Mouse (Mus musculus) ES-E14 (cell line): ENCODE measurements at regions not wholly inside any gene's neighbourhood (a gene's known extent, or its start where the extent isn't known, plus 50 kb on each side); places are given as distances from the start of the nearest gene placed in this dataset.

Experiments
- DNase-seq: peaks from one replicate; pipeline ENCODE4 v3.0.0-alpha.2; 2013; ENCODE audit warnings: low read depth, low spot score
- H3K27ac ChIP-seq: 2 replicates; pipeline ENCODE4 v1.5.1; 2012; ENCODE audit warnings: low read depth, mild to moderate bottlenecking, low read length, moderate library complexity, mixed read lengths; ENCODE audit not compliant: poor library complexity, insufficient read depth, severe bottlenecking
- H3K36me3 ChIP-seq: 2 replicates; pipeline ENCODE4 v1.6.1; 2012; ENCODE audit warnings: mild to moderate bottlenecking, low read length, moderate library complexity, mixed read lengths; ENCODE audit not compliant: control insufficient read depth, poor library complexity, insufficient read depth, severe bottlenecking
- H3K4me1 ChIP-seq, 2 experiments: fragments of 150-350 bp in 1 of 2; sonication (generic) in 1 of 2; 2 replicates each; pipeline ENCODE4 v1.6.1; 2012; ENCODE audit warnings: low read length in 2 of 2, mild to moderate bottlenecking in 1 of 2, mixed read lengths in 1 of 2; ENCODE audit not compliant: control insufficient read depth in 2 of 2, insufficient read depth in 2 of 2, poor library complexity in 1 of 2
- H3K4me3 ChIP-seq, 2 experiments: fragments of 150-350 bp in 1 of 2; sonication (generic) in 1 of 2; 2 replicates each; pipeline ENCODE4 v1.5.1; 2012; ENCODE audit warnings: low read length in 2 of 2, low read depth in 1 of 2, mild to moderate bottlenecking in 1 of 2, mixed read lengths in 1 of 2; ENCODE audit not compliant: insufficient read depth in 1 of 2, poor library complexity in 1 of 2, severe bottlenecking in 1 of 2
- H3K9ac ChIP-seq: 2 replicates; pipeline ENCODE4 v1.6.1; 2012; ENCODE audit warnings: low read depth, mild to moderate bottlenecking, low read length, mixed read lengths; ENCODE audit not compliant: poor library complexity, insufficient read depth, severe bottlenecking
- H3K9me3 ChIP-seq: fragments of 150-350 bp; sonication (generic); 2 replicates; pipeline ENCODE4 v1.6.1; 2012; ENCODE audit warnings: low read depth, mild to moderate bottlenecking, low read length; ENCODE audit not compliant: control insufficient read depth, insufficient read depth
- CHD2 ChIP-seq: IDR thresholded peaks from 2 replicates; pipeline ENCODE4 v1.6.1; 2014; ENCODE audit warnings: mild to moderate bottlenecking, low read depth, low read length, inconsistent platforms
- HCFC1 ChIP-seq: IDR thresholded peaks from 2 replicates; pipeline ENCODE4 v1.6.1; 2012; ENCODE audit warnings: low read length, inconsistent platforms, borderline replicate concordance; ENCODE audit not compliant: insufficient read depth
- MAFK ChIP-seq: IDR thresholded peaks from 2 replicates; pipeline ENCODE4 v1.6.1; 2014; ENCODE audit warnings: mild to moderate bottlenecking, low read depth, low read length, inconsistent platforms; ENCODE audit not compliant: insufficient read depth
- ZC3H11A ChIP-seq: IDR thresholded peaks from 2 replicates; pipeline ENCODE4 v1.6.1; 2012; ENCODE audit warnings: low read depth, mild to moderate bottlenecking, inconsistent platforms, low read length, borderline replicate concordance
- ZNF384 ChIP-seq: IDR thresholded peaks from 2 replicates; pipeline ENCODE4 v1.6.1; 2012; ENCODE audit warnings: low read depth, low read length, inconsistent platforms
- in situ Hi-C, 2 experiments: fragments of 600-800 bp; cut with MboI; formaldehyde crosslinking; loops; one replicate each; pipeline ENCODE4 v1.15.1; 2025; ENCODE audit warnings: low sequenced_read_pairs in 2 of 2, inconsistent platforms in 1 of 2; ENCODE audit not compliant: unreplicated experiment in 2 of 2

DNA sequence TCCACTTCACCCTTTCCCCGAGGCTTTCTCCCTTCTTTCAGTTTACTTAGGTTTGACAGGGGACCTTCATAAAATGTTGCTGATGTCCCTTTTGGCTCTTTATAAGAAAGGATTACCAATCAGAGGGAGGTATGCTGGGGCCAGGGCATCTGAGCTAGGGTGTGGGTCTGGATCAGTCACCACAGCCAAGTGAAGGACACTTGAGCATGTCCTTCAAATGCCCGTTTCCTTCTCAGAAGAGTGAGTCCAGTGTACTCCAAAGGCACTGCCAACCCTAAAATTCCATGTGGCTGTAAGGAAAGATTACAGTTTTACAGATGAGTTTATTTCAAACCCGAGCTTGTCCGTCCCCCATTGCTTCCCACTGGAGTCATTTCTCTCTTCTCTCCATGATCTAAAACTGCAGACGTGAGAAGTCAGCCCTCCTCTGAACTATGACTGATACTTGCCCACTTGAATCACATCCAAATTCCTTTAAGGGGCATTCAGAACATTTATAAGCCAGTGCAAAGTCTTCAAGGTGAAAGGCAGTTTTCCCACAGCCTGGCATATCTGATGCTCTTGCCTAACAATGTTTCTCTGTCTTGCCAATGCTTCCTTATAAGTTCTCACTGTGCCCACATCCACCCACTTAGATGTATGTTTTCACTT lies 321.8 kb upstream of the Fam241a start:
- no peak overlapping the region for H3K4me3 ChIP-seq
- no peak overlapping the region for H3K27ac ChIP-seq
- no peak for DNase-seq
- in situ Hi-C loops: no loop called here
- H3K9ac ChIP-seq: no peak overlapping the region
- H3K4me1 ChIP-seq: no peaks in the 10 kb centered on the region
- no peaks in the 10 kb centered on the region for H3K36me3 ChIP-seq
- TF ChIP-seq CHD2: no peak
- TF ChIP-seq MAFK: no peak
- TF ChIP-seq ZC3H11A: no peak
- TF ChIP-seq ZNF384: no peak
- no peak for TF ChIP-seq HCFC1
- no peaks in the 10 kb centered on the region for H3K9me3 ChIP-seq

DNA sequence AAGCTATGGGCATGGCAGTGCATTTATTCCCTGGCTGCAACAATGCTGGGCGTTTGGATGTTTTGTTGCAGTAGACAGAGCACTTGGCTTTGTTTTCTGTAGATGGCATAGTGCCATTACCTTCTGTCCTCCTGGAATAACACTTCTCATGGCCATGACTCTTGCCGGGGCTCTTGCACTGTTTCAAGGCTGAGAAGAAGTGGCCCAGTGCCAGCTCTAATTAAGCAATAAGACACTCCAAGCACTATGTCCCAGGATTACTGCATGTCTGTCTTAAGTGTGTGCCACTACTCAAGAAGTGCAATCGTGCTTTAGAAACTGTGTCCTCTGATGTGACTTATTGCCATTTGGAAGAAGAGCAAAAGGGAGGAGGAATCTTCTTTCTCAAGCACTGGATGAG lies 316.1 kb upstream of the Fam241a start:
- Histone ChIP-seq H3K4me1 (no peaks in the 10 kb centered on the region), H3K27ac (no peak overlapping the region), H3K9ac (no peak overlapping the region), H3K9me3 (no peaks in the 10 kb centered on the region), H3K36me3 (no peaks in the 10 kb centered on the region), H3K4me3 (no peak overlapping the region)
- no peak for DNase-seq
- in situ Hi-C loops: no loop called here
- TF ChIP-seq ZNF384: no peak
- TF ChIP-seq CHD2: no peak
- no peak for TF ChIP-seq MAFK
- no peak for TF ChIP-seq ZC3H11A
- TF ChIP-seq HCFC1: no peak

DNA sequence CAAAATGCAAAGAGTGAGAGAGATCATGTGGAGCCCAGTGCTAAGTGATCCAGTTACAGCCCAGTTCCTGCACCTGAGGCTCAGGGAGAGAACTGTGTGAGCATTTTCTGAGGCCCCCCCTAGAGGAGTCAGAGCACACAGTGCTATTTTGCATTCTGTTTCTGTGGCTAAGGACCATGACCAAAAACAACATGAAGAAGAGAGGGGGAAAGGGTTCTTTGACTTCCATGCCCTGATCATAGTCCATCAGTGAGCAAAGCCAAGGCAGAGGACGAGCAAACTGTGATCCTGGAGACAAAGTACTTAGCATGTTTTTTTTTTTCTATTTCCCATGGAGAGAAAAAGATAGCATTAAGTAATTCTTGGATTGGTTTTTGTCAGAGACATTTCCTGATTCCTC lies 314.5 kb upstream of the Fam241a start:
- in situ Hi-C loops: no loop called here
- Histone ChIP-seq H3K4me3 (no peak overlapping the region), H3K4me1 (no peaks in the 10 kb centered on the region), H3K27ac (no peak overlapping the region), H3K9me3 (no peaks in the 10 kb centered on the region), H3K36me3 (no peaks in the 10 kb centered on the region), H3K9ac (no peak overlapping the region)
- TF ChIP-seq MAFK: no peak
- no peak for DNase-seq

DNA sequence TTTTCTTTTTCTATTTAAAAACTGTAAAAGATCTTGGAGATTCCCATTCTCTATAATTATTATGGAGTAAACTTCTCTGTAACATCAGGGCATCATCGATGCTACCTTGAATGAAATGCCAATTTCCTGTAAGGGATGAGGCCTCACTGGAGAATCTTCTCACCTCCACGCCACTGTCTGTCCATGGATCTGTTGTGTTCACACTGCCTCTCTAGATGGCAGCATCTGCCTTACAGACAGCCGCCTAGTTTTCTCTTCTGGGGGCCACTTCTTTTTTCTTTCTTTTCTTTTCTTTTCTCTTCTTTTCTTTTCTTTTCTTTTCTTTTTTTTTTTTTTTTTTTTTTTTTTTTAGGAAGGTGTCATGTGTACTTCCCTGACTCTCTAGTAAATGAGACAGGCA lies 310.8 kb upstream of the Fam241a start:
- H3K9ac ChIP-seq: no peak overlapping the region
- TF ChIP-seq ZC3H11A (no peak), HCFC1 (no peak), MAFK (no peak), ZNF384 (no peak), CHD2 (no peak)
- no peaks in the 10 kb centered on the region for H3K4me1 ChIP-seq
- H3K9me3 ChIP-seq: no peaks in the 10 kb centered on the region
- no peak overlapping the region for H3K4me3 ChIP-seq
- DNase-seq: no peak
- in situ Hi-C loops: no loop called here
- H3K36me3 ChIP-seq: no peaks in the 10 kb centered on the region
- H3K27ac ChIP-seq: no peak overlapping the region

DNA sequence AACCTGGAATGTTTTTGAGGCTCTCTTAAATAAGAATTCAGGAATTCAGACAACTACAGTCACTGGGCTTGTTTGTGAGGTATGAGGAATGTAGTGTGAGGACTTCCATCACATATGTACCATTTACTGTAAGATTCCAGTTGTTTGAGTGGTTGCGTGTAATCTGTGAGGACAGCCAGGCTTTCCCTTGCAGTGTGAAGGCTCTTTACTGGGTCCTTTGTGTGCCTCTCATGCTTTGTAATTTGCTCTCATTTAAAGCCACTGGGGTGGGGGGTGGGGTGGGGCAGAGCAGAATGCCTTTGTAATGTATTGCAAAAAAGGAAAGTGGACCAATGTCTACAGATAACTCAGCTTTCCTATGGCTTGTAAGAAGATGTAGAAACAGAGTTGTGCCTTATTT lies 310.4 kb upstream of the Fam241a start:
- DNase-seq: no peak
- in situ Hi-C loops: no loop called here
- Histone ChIP-seq H3K4me1 (no peaks in the 10 kb centered on the region), H3K9me3 (no peaks in the 10 kb centered on the region), H3K4me3 (no peak overlapping the region), H3K9ac (no peak overlapping the region), H3K36me3 (no peaks in the 10 kb centered on the region), H3K27ac (no peak overlapping the region)
- TF ChIP-seq HCFC1 (no peak), MAFK (no peak), ZNF384 (no peak), CHD2 (no peak), ZC3H11A (no peak)
